In genomic region chr9:53340328-53340916, GRCm38 (mm10) we compare ENCODE assay signal across 8 mouse cellular contexts. TPM values are rescaled to one million over a fixed set of nuclear protein-coding genes. Genes with fewer than 3 reads are reported as not detected.
DNase-seq lines count a peak whose midpoint lies in the region; ATAC-seq and TF ChIP-seq lines count a peak whose summit lies in the region.

No protein-coding gene starts in this region.

- H3K9ac ChIP-seq in liver, embryonic 11.5 days (ENCODE audit: low read depth, low read length): no peak overlapping the region
- no peak overlapping the region for H3K9ac ChIP-seq in stomach, embryonic 14.5 days (replicated peaks; ENCODE audit: low read depth, low read length)

- H3K4me3 ChIP-seq in lung, adult 2 months (replicated peaks; ENCODE audit: extremely low read depth, low read depth, low read length): peak overlapping the region; percentile 40
- peak overlapping the region; percentile 32 for H3K4me3 ChIP-seq in liver, embryonic 11.5 days (ENCODE audit: low read depth, low read length)
- peak overlapping the region; percentile 37 for H3K4me3 ChIP-seq in stomach, embryonic 14.5 days (ENCODE audit: low read depth, low read length)

- H3K4me1 ChIP-seq in lung, adult 2 months (ENCODE audit: control insufficient read depth, insufficient read depth, low read length): peaks cover 4% of the 10 kb centered on the region
- no peaks in the 10 kb centered on the region for H3K4me1 ChIP-seq in liver, embryonic 11.5 days (replicated peaks; ENCODE audit: control insufficient read depth, insufficient read depth, low read length)
- no peaks in the 10 kb centered on the region for H3K4me1 ChIP-seq in stomach, embryonic 14.5 days (ENCODE audit: control insufficient read depth, insufficient read depth, low read length)

- TF ChIP-seq POLR2A in lung, adult 2 months (IDR thresholded peaks at IDR 0.05; ENCODE audit: borderline replicate concordance, extremely low read depth, low read depth, low read length): no peak

- DNase-seq in lung, adult 2 months: no peak
- no peak for DNase-seq in lung, postnatal 4 days
- DNase-seq in forelimb bud, embryonic 11.5 days (ENCODE audit: low read depth, low spot score): peak; percentile 12
- no peak for DNase-seq in liver, embryonic 11.5 days (ENCODE audit: low spot score)
- no peak for DNase-seq in left cerebral cortex, adult 11 months (ENCODE audit: low spot score)
- DNase-seq in gastrocnemius, adult 18-20 months (ENCODE audit: low spot score): no peak
- no peak for DNase-seq in adrenal gland, postnatal 10 days

- no peaks in the 10 kb centered on the region for H3K36me3 ChIP-seq in liver, embryonic 11.5 days (ENCODE audit: control insufficient read depth, insufficient read depth, low read length)
- H3K36me3 ChIP-seq in stomach, embryonic 14.5 days (ENCODE audit: control insufficient read depth, insufficient read depth, low read length): no peaks in the 10 kb centered on the region

- no peak for ATAC-seq in liver, embryonic 11.5 days (replicated peaks; ENCODE audit: low FRiP score)
- peak; percentile 29; the same call in 1 of the 2 replicates for ATAC-seq in stomach, embryonic 14.5 days (ENCODE audit: insufficient number of reproducible peaks, insufficient read depth, low FRiP score, low read depth)

- H3K27ac ChIP-seq in liver, embryonic 11.5 days (ENCODE audit: low read depth, low read length): no peak overlapping the region
- H3K27ac ChIP-seq in stomach, embryonic 14.5 days (ENCODE audit: low read length): peak overlapping the region; percentile 74; the same call in 1 of the 2 replicates

- peaks cover 15% of the 10 kb centered on the region for H3K27me3 ChIP-seq in liver, embryonic 11.5 days (replicated peaks; ENCODE audit: control insufficient read depth, insufficient read depth, low read length)
- H3K27me3 ChIP-seq in stomach, embryonic 14.5 days (ENCODE audit: control insufficient read depth, insufficient read depth, low read length): no peaks in the 10 kb centered on the region

- WGBS in lung, adult 2 months: 31% methylated on average over 17 of the region's 17 CpGs
- WGBS in liver, embryonic 11.5 days: 35% methylated on average over 17 of the region's 17 CpGs
- WGBS in stomach, embryonic 14.5 days: 28% methylated on average over 17 of the region's 17 CpGs

- TF ChIP-seq CTCF in lung, adult 2 months (IDR thresholded peaks at IDR 0.05; ENCODE audit: insufficient read depth, low read length): no peak

- H3K9me3 ChIP-seq in liver, embryonic 11.5 days (ENCODE audit: control insufficient read depth, low read length): no peaks in the 10 kb centered on the region
- no peaks in the 10 kb centered on the region for H3K9me3 ChIP-seq in stomach, embryonic 14.5 days (ENCODE audit: control insufficient read depth, low read depth, low read length)

- H3K4me2 ChIP-seq in liver, embryonic 11.5 days: peak overlapping the region; percentile 52
- H3K4me2 ChIP-seq in stomach, embryonic 14.5 days (replicated peaks; ENCODE audit: low read depth, low read length): peak overlapping the region; percentile 55

RNA-seq across cellular contexts. Expression of gene Exph5, which starts 39.0 kb away (rescaled TPM):
- polyA plus RNA-seq in lung, adult 2 months (2012; rRNA removed): 3.4 and 4.8 TPM in 2 replicates
- 0.41 and 0.91 TPM in 2 replicates for polyA plus RNA-seq in liver, embryonic 11.5 days (2014; fragmentation: Nextera tagmentation; extraction: Ambion mirVana)
- polyA plus RNA-seq in stomach, embryonic 14.5 days (2014; fragmentation: Nextera tagmentation; extraction: Ambion mirVana): 14.7 and 15.5 TPM in 2 replicates
- total RNA-seq in gastrocnemius, adult 18-20 months (2021): 1 to 10 TPM; 1.6 to 3.4 TPM
- 1 to 10 TPM in 1 of 2 experiments, under 1 TPM in 1; 0.70 to 1.1 TPM for total RNA-seq in adrenal gland, postnatal 10 days (2021)

RNA-seq across cellular contexts. Expression of gene Kdelc2, which starts 43.4 kb away (rescaled TPM):
- 11.5 and 14.2 TPM in 2 replicates for polyA plus RNA-seq in lung, adult 2 months (2012; rRNA removed)
- 11.2 and 12.0 TPM in 2 replicates for polyA plus RNA-seq in liver, embryonic 11.5 days (2014; fragmentation: Nextera tagmentation; extraction: Ambion mirVana)
- polyA plus RNA-seq in stomach, embryonic 14.5 days (2014; fragmentation: Nextera tagmentation; extraction: Ambion mirVana): 29.5 and 34.3 TPM in 2 replicates
- total RNA-seq in gastrocnemius, adult 18-20 months (2021): 1 to 10 TPM; 3.6 to 4.0 TPM
- 10 to 100 TPM; 14.5 to 15.6 TPM for total RNA-seq in adrenal gland, postnatal 10 days (2021)
